Mouse (Mus musculus): ENCODE measurements around the gene Sfrp4.

The Sfrp4 gene

DNA sequence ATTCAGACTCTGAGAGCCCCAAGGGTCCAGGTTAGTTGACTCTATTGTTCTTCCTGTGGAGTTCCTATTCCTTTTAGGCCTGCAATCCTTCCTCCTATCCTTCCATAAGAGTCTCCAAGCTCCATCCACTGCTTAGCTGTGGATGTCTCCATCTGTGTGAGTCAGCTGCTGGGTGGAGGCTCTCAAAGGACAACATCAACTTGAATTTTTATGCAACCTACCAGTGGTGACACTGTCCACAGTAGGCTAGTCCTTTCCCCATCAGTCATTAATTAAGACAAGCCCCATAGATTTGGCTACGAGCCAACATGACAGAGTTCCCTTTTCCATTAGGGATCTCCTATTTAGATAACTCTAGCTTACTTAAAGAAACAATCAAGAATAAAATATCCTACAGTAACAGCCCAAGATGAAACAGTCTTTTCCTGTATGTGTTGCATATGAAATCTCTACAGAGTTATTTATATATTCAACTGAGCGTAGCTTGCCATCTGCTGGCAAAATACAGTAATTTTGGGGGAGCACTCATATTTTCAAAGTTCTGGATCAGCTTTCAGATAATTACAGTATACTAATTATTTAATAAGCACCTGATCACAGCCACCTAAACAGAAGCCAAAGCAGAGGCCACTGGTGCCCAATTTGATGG lies 17.4 kb downstream of the Sfrp4 start:
- DNase-seq, result no peak

- no peak for DNase-seq
Observed at GRCm38 (mm10) chr13:19643519-19643918, 20.6 kb downstream of the Sfrp4 start.

DNA sequence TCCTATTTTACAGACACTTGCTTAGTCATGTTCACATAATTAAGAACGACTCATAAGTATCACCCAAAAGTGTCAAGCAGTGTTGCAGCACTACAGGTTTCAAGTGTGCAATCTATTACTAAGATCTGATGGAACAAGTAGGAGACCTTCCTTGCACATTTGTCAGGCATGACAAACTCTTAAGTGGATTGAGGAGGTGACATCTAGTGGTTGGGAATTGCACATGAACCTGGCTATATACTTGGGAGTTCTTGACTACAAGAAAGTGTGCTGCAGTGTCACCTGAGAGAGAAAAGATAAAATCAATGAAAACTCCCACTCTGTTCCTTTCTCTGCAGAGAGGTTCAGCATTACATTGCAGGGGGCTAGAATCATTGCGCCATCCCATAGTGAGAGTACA lies 21.3 kb downstream of the Sfrp4 start:
- no peak for DNase-seq

DNA sequence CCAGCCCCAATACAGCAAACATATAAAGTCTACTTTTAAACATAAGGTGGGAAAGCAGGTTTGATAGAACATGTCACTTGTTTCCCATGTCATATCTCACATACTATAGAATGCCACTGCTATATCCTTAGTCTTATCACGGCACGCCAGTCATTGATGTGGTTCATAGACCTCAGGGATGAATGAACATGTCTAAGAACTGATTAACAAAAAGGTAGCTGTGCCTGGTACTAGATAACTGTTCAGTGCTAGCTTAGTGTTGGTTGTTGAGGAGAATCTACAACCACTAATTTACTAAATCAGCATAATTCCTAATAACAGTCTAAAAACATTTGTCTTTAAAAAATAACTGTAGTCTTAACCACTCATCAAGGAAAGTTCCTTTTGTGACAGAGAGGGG lies 26.9 kb downstream of the Sfrp4 start:
- no peak for DNase-seq

GRCm38 (mm10) chr13:19652405-19652804 lies 29.5 kb downstream of the Sfrp4 start:
- no peak for DNase-seq

GRCm38 (mm10) chr13:19668355-19669140 lies 45.6 kb downstream of the Sfrp4 start:
- DNase-seq, result no peak

GRCm38 (mm10) chr13:19674025-19674424 lies 51.1 kb downstream of the Sfrp4 start:
- DNase-seq, result no peak

DNA sequence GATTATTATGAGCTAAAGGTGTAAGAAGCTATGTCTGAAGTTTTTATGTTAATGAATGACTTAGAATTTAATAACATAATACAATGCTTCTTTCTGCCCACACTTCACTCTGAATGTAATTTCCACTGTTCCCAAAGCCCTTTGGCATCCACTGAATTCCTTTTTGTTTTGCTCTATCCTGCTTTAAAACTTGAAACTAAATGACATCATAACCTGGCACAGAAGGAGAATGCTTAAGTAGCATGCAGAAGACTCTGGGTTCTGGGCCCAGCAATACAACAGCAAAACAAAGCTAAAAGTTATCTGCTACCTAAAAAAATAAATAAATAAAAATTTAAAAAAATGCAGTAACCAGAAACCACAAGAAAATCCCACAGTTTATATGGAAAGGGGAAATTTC lies 51.7 kb downstream of the Sfrp4 start:
- DNase-seq, result no peak

Measured in cerebellum, adult 9-11 months (tissue).